Mouse (Mus musculus) heart, embryonic 11.5 days (tissue): Measurements from ENCODE around the gene Pip4k2c. TPM values are rescaled to one million over a fixed set of nuclear protein-coding genes. Genes with fewer than 3 reads are reported as not detected.

Experiments used
- ATAC-seq: fragments of 200-750 bp; cut with Nextera tagmentation; replicated peaks from 2 replicates; pipeline ENCODE4 v1.8.0; 2017; ENCODE audit warnings: moderate library complexity; ENCODE audit not compliant: insufficient number of reproducible peaks, low FRiP score, low TSS enrichment
- H3K27ac ChIP-seq: fragments of 300-500 bp; sonication (generic); 2 replicates; pipeline ENCODE4 v1.5.1; 2014; ENCODE audit warnings: mild to moderate bottlenecking, low read depth, low read length
- H3K27me3 ChIP-seq: fragments of 300-500 bp; sonication (generic); 2 replicates; pipeline ENCODE4 v1.6.1; 2014; ENCODE audit warnings: mild to moderate bottlenecking, low read length, mixed read lengths; ENCODE audit not compliant: control insufficient read depth, insufficient read depth
- H3K36me3 ChIP-seq: fragments of 300-500 bp; sonication (generic); 2 replicates; pipeline ENCODE4 v1.6.1; 2014; ENCODE audit warnings: mild to moderate bottlenecking, low read length, moderate library complexity, mixed read lengths; ENCODE audit not compliant: control insufficient read depth, insufficient read depth
- H3K4me1 ChIP-seq: fragments of 300-500 bp; sonication (generic); 2 replicates; pipeline ENCODE4 v1.6.1; 2014; ENCODE audit warnings: low read length; ENCODE audit not compliant: control insufficient read depth, insufficient read depth
- H3K4me2 ChIP-seq: fragments of 300-500 bp; sonication (generic); 2 replicates; pipeline ENCODE4 v1.6.1; 2014; ENCODE audit warnings: mild to moderate bottlenecking, moderate library complexity
- H3K4me3 ChIP-seq: fragments of 300-500 bp; sonication (generic); 2 replicates; pipeline ENCODE4 v1.5.1; 2014; ENCODE audit warnings: low read depth, low read length
- H3K9ac ChIP-seq: fragments of 300-500 bp; sonication (generic); 2 replicates; pipeline ENCODE4 v1.6.1; 2014; ENCODE audit warnings: mild to moderate bottlenecking, low read depth, low read length, moderate library complexity
- H3K9me3 ChIP-seq: fragments of 300-500 bp; sonication (generic); replicated peaks from 2 replicates; pipeline ENCODE4 v1.6.1; 2016; ENCODE audit warnings: low read length; ENCODE audit not compliant: control insufficient read depth
- WGBS: fragments of 180-500 bp; shearing (Covaris S2); extraction: QIAGEN DNeasy Blood & Tissue Kit; methylation state at CpG from one replicate; pipeline ENCODE4 v1.1.7; 2014; ENCODE audit not compliant: insufficient replicate concordance; 5-methylcytosine and 5-hydroxymethylcytosine counted together
- polyA plus RNA-seq: library from polyadenylated mRNA; unstranded; fragments of >200 nt; fragmentation: Nextera tagmentation; extraction: Ambion mirVana; gene quantifications from 2 replicates; pipeline ENCODE4 v1.2.1, GENCODE M21; 2014

Pip4k2c gene
- polyA plus RNA-seq, 1 experiment from 2014 or later: 20.8 TPM

DNA sequence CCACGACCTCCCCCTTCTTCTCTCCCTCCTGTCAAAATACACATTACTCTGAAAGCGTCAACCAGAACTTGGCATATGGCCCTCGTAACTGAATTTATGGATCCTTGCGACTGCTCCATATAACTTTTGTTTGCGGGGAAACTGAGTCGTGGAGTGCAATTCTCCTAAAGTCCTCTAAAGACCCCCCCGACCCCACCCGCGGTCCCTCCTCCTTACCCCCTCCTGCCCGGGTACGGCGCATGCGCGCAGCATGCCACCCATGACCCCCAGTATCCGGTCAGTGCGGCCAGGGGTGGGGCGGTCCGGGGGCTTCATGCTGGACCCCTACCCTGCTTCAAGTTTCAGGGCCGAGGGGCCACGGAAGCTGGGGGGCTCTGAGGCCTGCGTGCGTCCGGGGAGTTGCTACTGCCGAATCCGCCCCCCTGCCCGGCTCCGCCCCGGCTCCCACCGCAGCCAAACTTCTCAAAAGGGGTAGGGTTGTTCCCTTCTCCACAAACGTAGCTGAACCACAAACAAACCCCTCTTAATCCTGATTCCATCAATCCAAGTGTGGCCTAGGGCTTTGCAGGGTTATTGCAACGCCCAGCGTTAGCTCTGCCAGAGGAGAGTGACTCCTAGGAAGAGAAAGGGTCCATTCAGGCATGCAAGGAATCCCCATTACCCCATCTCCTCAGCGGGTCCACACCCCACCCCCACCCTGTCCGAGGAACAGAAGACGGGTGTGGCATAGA lies 21.6 kb downstream of the Pip4k2c start, which contains the start of gene Arhgef25:
Gene Arhgef25 (minus strand): TSS at position 433 of the 731 bp plus-strand sequence.
- peaks cover 38% of the 10 kb centered on the region for H3K4me1 ChIP-seq
- 0 out of 2 replicates have a peak, but pooled peaks have one; percentile 28 for ATAC-seq
- peaks cover 2% of the 10 kb centered on the region; the same call in 1 of the 2 replicates for H3K36me3 ChIP-seq
- H3K27me3 ChIP-seq: no peaks in the 10 kb centered on the region
- WGBS: 2% methylated on average over 35 of the region's 35 CpGs
- peak within 1 kb of the TSS; percentile 74 for H3K4me3 ChIP-seq
- H3K27ac ChIP-seq: peak within 1 kb of the TSS; percentile 38
- H3K4me2 ChIP-seq: peak within 1 kb of the TSS; percentile 93
- no peaks in the 10 kb centered on the region for H3K9me3 ChIP-seq
- peak within 1 kb of the TSS; percentile 71 for H3K9ac ChIP-seq

DNA sequence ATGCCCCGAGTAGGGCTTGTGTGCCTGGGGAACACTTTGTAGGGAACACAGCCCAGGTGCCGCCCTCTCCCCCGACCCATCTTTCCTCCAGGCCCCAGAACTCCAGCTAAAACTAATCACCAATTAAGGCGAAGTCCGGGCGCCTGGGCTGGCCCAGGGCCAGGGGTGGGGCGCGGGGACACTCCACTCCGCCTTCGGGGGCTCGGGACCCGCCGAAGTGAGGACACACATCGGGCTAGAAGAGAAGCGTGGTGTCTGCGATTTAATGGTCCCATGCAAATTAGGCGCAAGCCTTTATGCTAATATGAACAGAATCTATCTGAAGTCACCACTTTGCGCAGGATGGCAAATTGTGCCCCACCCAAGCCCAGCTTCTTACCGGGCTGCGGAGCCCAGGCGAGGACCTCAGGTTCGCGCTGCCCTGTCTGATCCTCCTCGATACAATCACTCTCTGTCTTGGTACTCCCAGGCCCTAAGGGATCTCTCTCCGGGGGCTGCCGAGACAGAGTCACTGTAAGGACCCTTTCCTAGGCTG lies 22.2 kb downstream of the Pip4k2c start:
- Histone ChIP-seq H3K27me3 (no peaks in the 10 kb centered on the region; the same call in 1 of the 2 replicates), H3K27ac (peak overlapping the region; percentile 38), H3K4me3 (peak overlapping the region; percentile 74), H3K4me1 (peaks cover 32% of the 10 kb centered on the region), H3K9me3 (no peaks in the 10 kb centered on the region), H3K9ac (peak overlapping the region; percentile 71), H3K4me2 (peak overlapping the region; percentile 93), H3K36me3 (peaks cover 2% of the 10 kb centered on the region; the same call in 1 of the 2 replicates)
- ATAC-seq: peak; percentile 4; the same call in 1 of the 2 replicates
- under 1% methylated on average over 25 of the region's 26 CpGs for WGBS

- 0% methylated on average over 36 of the region's 46 CpGs for WGBS
- peak overlapping the region; percentile 74 for H3K4me3 ChIP-seq
- H3K36me3 ChIP-seq: peaks cover 2% of the 10 kb centered on the region; the same call in 1 of the 2 replicates
- peak overlapping the region; percentile 38 for H3K27ac ChIP-seq
- peak overlapping the region; percentile 93 for H3K4me2 ChIP-seq
- ATAC-seq: peak; percentile 82
- peaks cover 32% of the 10 kb centered on the region for H3K4me1 ChIP-seq
- no peaks in the 10 kb centered on the region; the same call in none of the 2 replicates for H3K27me3 ChIP-seq
- H3K9me3 ChIP-seq: no peaks in the 10 kb centered on the region
- peak overlapping the region; percentile 71 for H3K9ac ChIP-seq
These were observed 22.8 kb downstream of the Pip4k2c start for GRCm38 (mm10) chr10:127188465-127189115.

GRCm38 (mm10) chr10:127188079-127188453 lies 23.3 kb downstream of the Pip4k2c start:
- H3K4me1 ChIP-seq: peaks cover 34% of the 10 kb centered on the region
- H3K27me3 ChIP-seq: peaks cover 4% of the 10 kb centered on the region
- H3K9me3 ChIP-seq: no peaks in the 10 kb centered on the region
- WGBS: 0% methylated on average over 18 of the region's 21 CpGs
- peak overlapping the region; percentile 71 for H3K9ac ChIP-seq
- H3K4me3 ChIP-seq: peak overlapping the region; percentile 74
- peaks cover 7% of the 10 kb centered on the region; the same call in 1 of the 2 replicates for H3K36me3 ChIP-seq
- H3K4me2 ChIP-seq: peak overlapping the region; percentile 93
- no peak for ATAC-seq
- peak overlapping the region; percentile 38; the same call in 1 of the 2 replicates for H3K27ac ChIP-seq

- no peak for ATAC-seq
- no peaks in the 10 kb centered on the region for H3K9me3 ChIP-seq
- H3K27ac ChIP-seq: 0 out of 2 replicates have a peak overlapping the region, but pooled peaks have one; percentile 38
- WGBS: 43% methylated on average over 10 of the region's 10 CpGs
- H3K9ac ChIP-seq: peak overlapping the region; percentile 71
- peaks cover 9% of the 10 kb centered on the region for H3K27me3 ChIP-seq
- peaks cover 34% of the 10 kb centered on the region for H3K4me1 ChIP-seq
- H3K4me2 ChIP-seq: peak overlapping the region; percentile 93
- H3K4me3 ChIP-seq: peak overlapping the region; percentile 74
- peaks cover 7% of the 10 kb centered on the region; the same call in 1 of the 2 replicates for H3K36me3 ChIP-seq
These were observed 23.9 kb downstream of the Pip4k2c start for GRCm38 (mm10) chr10:127187371-127188078.

- WGBS: 78% methylated on average over 1 of the region's 1 CpGs
- no peak for ATAC-seq
- Histone ChIP-seq H3K27me3 (peaks cover 16% of the 10 kb centered on the region), H3K9me3 (no peaks in the 10 kb centered on the region), H3K36me3 (peaks cover 5% of the 10 kb centered on the region; the same call in 1 of the 2 replicates), H3K4me3 (no peak overlapping the region), H3K4me2 (no peak overlapping the region), H3K9ac (no peak overlapping the region), H3K27ac (no peak overlapping the region), H3K4me1 (peaks cover 33% of the 10 kb centered on the region)
These were observed 24.9 kb downstream of the Pip4k2c start for GRCm38 (mm10) chr10:127186451-127186850.

- peaks cover 25% of the 10 kb centered on the region for H3K27me3 ChIP-seq
These were observed 25.9 kb downstream of the Pip4k2c start for GRCm38 (mm10) chr10:127185506-127185905.

GRCm38 (mm10) chr10:127185101-127185500 lies 26.3 kb downstream of the Pip4k2c start:
- Histone ChIP-seq H3K4me2 (no peak overlapping the region), H3K27me3 (peaks cover 29% of the 10 kb centered on the region), H3K4me1 (peaks cover 26% of the 10 kb centered on the region), H3K36me3 (peaks cover 5% of the 10 kb centered on the region; the same call in 1 of the 2 replicates), H3K9ac (no peak overlapping the region), H3K9me3 (no peaks in the 10 kb centered on the region), H3K27ac (no peak overlapping the region), H3K4me3 (no peak overlapping the region)
- no peak for ATAC-seq
- 66% methylated on average over 9 of the region's 9 CpGs for WGBS

More at GRCm38 (mm10) chr10:127185506-127185905, 25.9 kb downstream of the Pip4k2c start:
- ATAC-seq: no peak
- H3K36me3 ChIP-seq: peaks cover 5% of the 10 kb centered on the region; the same call in 1 of the 2 replicates
- WGBS: 85% methylated on average over 15 of the region's 15 CpGs
- H3K27ac ChIP-seq: no peak overlapping the region
- no peak overlapping the region for H3K4me3 ChIP-seq
- no peak overlapping the region for H3K4me2 ChIP-seq
- no peak overlapping the region for H3K9ac ChIP-seq
- peaks cover 26% of the 10 kb centered on the region for H3K4me1 ChIP-seq
- no peaks in the 10 kb centered on the region for H3K9me3 ChIP-seq
